Comparison of ENCODE assay signal across 8 mouse cellular contexts in genomic region chr4:133967866-133968149, GRCm38 (mm10). TPM values are rescaled to one million over a fixed set of nuclear protein-coding genes. Genes with fewer than 3 reads are reported as not detected.
DNase-seq lines count a peak whose midpoint lies in the region; ATAC-seq and TF ChIP-seq lines count a peak whose summit lies in the region.

No protein-coding gene starts in this region.

- TF ChIP-seq CTCF in C2C12 (IDR thresholded peaks at IDR 0.05; ENCODE audit: control insufficient read depth, insufficient read depth, insufficient read length): no peak
- TF ChIP-seq CTCF in embryonic fibroblast, embryonic 13.5 days (IDR thresholded peaks at IDR 0.05; ENCODE audit: borderline replicate concordance, insufficient read depth, low read length): no peak
- no peak; the same call in 1 of the 2 replicates for TF ChIP-seq CTCF in midbrain, postnatal 0 days (IDR thresholded peaks at IDR 0.05)

- H3K27ac ChIP-seq in embryonic fibroblast, embryonic 13.5 days (ENCODE audit: insufficient read depth, low read length): peak overlapping the region; percentile 96
- peak overlapping the region; percentile 100 for H3K27ac ChIP-seq in heart, embryonic 10.5 days
- H3K27ac ChIP-seq in kidney, embryonic 15.5 days: peak overlapping the region; percentile 100
- peak overlapping the region; percentile 100 for H3K27ac ChIP-seq in limb, embryonic 15.5 days
- H3K27ac ChIP-seq in midbrain, postnatal 0 days (ENCODE audit: low read depth, low read length): peak overlapping the region; percentile 99

- peaks cover 11% of the 10 kb centered on the region for H3K79me3 ChIP-seq in C2C12 (ENCODE audit: low read depth)

- peak; percentile 55; the same call in 1 of the 2 replicates for TF ChIP-seq POLR2A in embryonic fibroblast, embryonic 13.5 days (IDR thresholded peaks at IDR 0.05; ENCODE audit: low read depth, low read length)

- no peaks in the 10 kb centered on the region for H3K27me3 ChIP-seq in C2C12 (ENCODE audit: control insufficient read depth, insufficient read depth, insufficient read length)
- no peaks in the 10 kb centered on the region for H3K27me3 ChIP-seq in heart, embryonic 10.5 days (ENCODE audit: insufficient read depth, poor library complexity, severe bottlenecking)
- no peaks in the 10 kb centered on the region for H3K27me3 ChIP-seq in kidney, embryonic 15.5 days
- H3K27me3 ChIP-seq in limb, embryonic 15.5 days: no peaks in the 10 kb centered on the region
- no peaks in the 10 kb centered on the region for H3K27me3 ChIP-seq in midbrain, postnatal 0 days (ENCODE audit: insufficient read depth, low read length)

- DNase-seq in brain, adult 2 months (ENCODE audit: low read depth, low spot score): peak; percentile 97
- DNase-seq in heart, embryonic 10.5 days (ENCODE audit: low spot score): peak; percentile 97
- peak; percentile 98 for DNase-seq in midbrain, postnatal 0 days (ENCODE audit: low spot score)
- DNase-seq in spleen, postnatal 14 days (ENCODE audit: low spot score in 2 of 2): peak; percentile 74 to 84

- WGBS in heart, embryonic 10.5 days: under 1% methylated on average over 29 of the region's 29 CpGs
- WGBS in kidney, embryonic 15.5 days: under 1% methylated on average over 29 of the region's 29 CpGs
- 1% methylated on average over 27 of the region's 29 CpGs for WGBS in limb, embryonic 15.5 days
- under 1% methylated on average over 26 of the region's 29 CpGs for WGBS in midbrain, postnatal 0 days

- H3K4me3 ChIP-seq in C2C12 (ENCODE audit: insufficient read depth, poor library complexity, severe bottlenecking): peak overlapping the region; percentile 65
- peak overlapping the region; percentile 48 for H3K4me3 ChIP-seq in embryonic fibroblast, embryonic 13.5 days (ENCODE audit: insufficient read depth, low read length)
- peak overlapping the region; percentile 80 for H3K4me3 ChIP-seq in heart, embryonic 10.5 days
- H3K4me3 ChIP-seq in kidney, embryonic 15.5 days (replicated peaks): peak overlapping the region; percentile 81
- H3K4me3 ChIP-seq in limb, embryonic 15.5 days: peak overlapping the region; percentile 72
- H3K4me3 ChIP-seq in midbrain, postnatal 0 days (ENCODE audit: low read depth, low read length): peak overlapping the region; percentile 53

- H3K4me1 ChIP-seq in embryonic fibroblast, embryonic 13.5 days (ENCODE audit: control insufficient read depth, insufficient read depth, low read length): peaks cover 4% of the 10 kb centered on the region
- peaks cover 27% of the 10 kb centered on the region for H3K4me1 ChIP-seq in heart, embryonic 10.5 days
- peaks cover 36% of the 10 kb centered on the region for H3K4me1 ChIP-seq in kidney, embryonic 15.5 days
- peaks cover 26% of the 10 kb centered on the region for H3K4me1 ChIP-seq in limb, embryonic 15.5 days
- 0 out of 2 replicates have a peak, but pooled peaks cover 10% of the 10 kb centered on the region for H3K4me1 ChIP-seq in midbrain, postnatal 0 days (ENCODE audit: insufficient read depth, low read length)

- ATAC-seq in kidney, embryonic 15.5 days (replicated peaks; ENCODE audit: low FRiP score): peak; percentile 86
- peak; percentile 89 for ATAC-seq in limb, embryonic 15.5 days (ENCODE audit: insufficient number of reproducible peaks, low FRiP score, low TSS enrichment, low read depth)
- peak; percentile 94 for ATAC-seq in midbrain, postnatal 0 days (ENCODE audit: low FRiP score)

- peak overlapping the region; percentile 96 for H3K4me2 ChIP-seq in kidney, embryonic 15.5 days
- H3K4me2 ChIP-seq in limb, embryonic 15.5 days: peak overlapping the region; percentile 98
- H3K4me2 ChIP-seq in midbrain, postnatal 0 days (ENCODE audit: low read depth, low read length, poor library complexity, severe bottlenecking): peak overlapping the region; percentile 80

- no peaks in the 10 kb centered on the region for H3K9me3 ChIP-seq in heart, embryonic 10.5 days
- H3K9me3 ChIP-seq in kidney, embryonic 15.5 days (replicated peaks): no peaks in the 10 kb centered on the region
- no peaks in the 10 kb centered on the region for H3K9me3 ChIP-seq in limb, embryonic 15.5 days
- H3K9me3 ChIP-seq in midbrain, postnatal 0 days (ENCODE audit: low read length): no peaks in the 10 kb centered on the region

- peak overlapping the region; percentile 96 for H3K9ac ChIP-seq in kidney, embryonic 15.5 days
- H3K9ac ChIP-seq in limb, embryonic 15.5 days: peak overlapping the region; percentile 97
- H3K9ac ChIP-seq in midbrain, postnatal 0 days (replicated peaks; ENCODE audit: low read length, poor library complexity, severe bottlenecking): peak overlapping the region; percentile 95

- peaks cover 22% of the 10 kb centered on the region for H3K36me3 ChIP-seq in C2C12 (ENCODE audit: control insufficient read depth, insufficient read depth)
- H3K36me3 ChIP-seq in heart, embryonic 10.5 days: peaks cover 68% of the 10 kb centered on the region
- peaks cover 60% of the 10 kb centered on the region for H3K36me3 ChIP-seq in kidney, embryonic 15.5 days
- peaks cover 48% of the 10 kb centered on the region for H3K36me3 ChIP-seq in limb, embryonic 15.5 days
- H3K36me3 ChIP-seq in midbrain, postnatal 0 days (ENCODE audit: insufficient read depth, low read length): peaks cover 13% of the 10 kb centered on the region

- peak overlapping the region; percentile 97 for H3ac ChIP-seq in C2C12 (ENCODE audit: control insufficient read depth, insufficient read length, low read depth)

- peaks cover 18% of the 10 kb centered on the region for H3K79me2 ChIP-seq in C2C12 (ENCODE audit: control insufficient read depth, insufficient read depth)

TF ChIP-seq in C2C12, 6 proteins besides CTCF, POLR2A, EP300 and RAD21:
- TF ChIP-seq USF1 (IDR thresholded peaks at IDR 0.05; ENCODE audit: low read depth) (peak; percentile 95), MYOD1 (IDR thresholded peaks at IDR 0.05; ENCODE audit: control insufficient read depth, insufficient read length, low read depth) (no peak)

RNA-seq across cellular contexts. Expression of gene Hmgn2, which starts 0.6 kb away (rescaled TPM):
- polyA plus RNA-seq in C2C12 (2012; fragmentation: generic; extraction: Trizol): 176 TPM
- polyA plus RNA-seq in embryonic fibroblast, embryonic 13.5 days (2011; ENCODE audit: insufficient read length, low read depth, missing spikeins): 204 and 431 TPM in 2 replicates
- 2,048 and 2,274 TPM in 2 replicates for polyA plus RNA-seq in heart, embryonic 10.5 days (2016; fragmentation: Nextera tagmentation; extraction: Ambion mirVana)
- polyA plus RNA-seq in kidney, embryonic 15.5 days (2015; fragmentation: Nextera tagmentation; extraction: Ambion mirVana): 2,667 and 2,783 TPM in 2 replicates
- 1,764 and 1,770 TPM in 2 replicates for polyA plus RNA-seq in limb, embryonic 15.5 days (2015; fragmentation: Nextera tagmentation; extraction: Ambion mirVana)
- 231 and 262 TPM in 2 replicates for total RNA-seq in midbrain, postnatal 0 days (2014; rRNA removed)
- 858 and 919 TPM in 2 replicates for polyA plus RNA-seq in midbrain, postnatal 0 days (2015; fragmentation: Nextera tagmentation; extraction: Ambion mirVana)

RNA-seq across cellular contexts. Expression of gene Dhdds, which starts 32.9 kb away (rescaled TPM):
- polyA plus RNA-seq in C2C12 (2012; fragmentation: generic; extraction: Trizol): 27.7 TPM
- polyA plus RNA-seq in embryonic fibroblast, embryonic 13.5 days (2011; ENCODE audit: insufficient read length, low read depth, missing spikeins): 27.3 and 33.9 TPM in 2 replicates
- polyA plus RNA-seq in heart, embryonic 10.5 days (2016; fragmentation: Nextera tagmentation; extraction: Ambion mirVana): 34.1 and 39.0 TPM in 2 replicates
- polyA plus RNA-seq in kidney, embryonic 15.5 days (2015; fragmentation: Nextera tagmentation; extraction: Ambion mirVana): 47.4 and 48.4 TPM in 2 replicates
- 41.9 and 46.0 TPM in 2 replicates for polyA plus RNA-seq in limb, embryonic 15.5 days (2015; fragmentation: Nextera tagmentation; extraction: Ambion mirVana)
- total RNA-seq in midbrain, postnatal 0 days (2014; rRNA removed): 45.6 and 46.2 TPM in 2 replicates
- 38.3 and 42.6 TPM in 2 replicates for polyA plus RNA-seq in midbrain, postnatal 0 days (2015; fragmentation: Nextera tagmentation; extraction: Ambion mirVana)

RNA-seq across cellular contexts. Expression of gene Lin28a, which starts 50.8 kb away (rescaled TPM):
- not detected for polyA plus RNA-seq in C2C12 (2012; fragmentation: generic; extraction: Trizol)
- not detected in 2 replicates for polyA plus RNA-seq in embryonic fibroblast, embryonic 13.5 days (2011; ENCODE audit: insufficient read length, low read depth, missing spikeins)
- 4.4 and 12.4 TPM in 2 replicates for polyA plus RNA-seq in heart, embryonic 10.5 days (2016; fragmentation: Nextera tagmentation; extraction: Ambion mirVana)
- 0.17 and 0.18 TPM in 2 replicates for polyA plus RNA-seq in kidney, embryonic 15.5 days (2015; fragmentation: Nextera tagmentation; extraction: Ambion mirVana)
- polyA plus RNA-seq in limb, embryonic 15.5 days (2015; fragmentation: Nextera tagmentation; extraction: Ambion mirVana): 0.17 TPM in 1 of 2 replicates, not detected in the other
- 0.05 and 0.57 TPM in 2 replicates for total RNA-seq in midbrain, postnatal 0 days (2014; rRNA removed)
- polyA plus RNA-seq in midbrain, postnatal 0 days (2015; fragmentation: Nextera tagmentation; extraction: Ambion mirVana): 0.04 and 0.13 TPM in 2 replicates

Comparison
In these comparisons a context has a peak if more than half of its experiments do, and no peak if none do; other contexts are left out.
1. Peak in every context shown above with its lines: DNase-seq, ATAC-seq, H3K4me3 ChIP-seq and H3K27ac ChIP-seq.